Mouse (Mus musculus) small intestine, adult 10 weeks (tissue): ENCODE measurements around the gene Fyb2. TPM values are rescaled to one million over a fixed set of nuclear protein-coding genes. Genes with fewer than 3 reads are reported as not detected.

Experiments
- polyA plus RNA-seq: library from polyadenylated mRNA; stranded (reverse); fragments of 350-450 nt; fragmentation: Illumina TruSeq; extraction: RNeasy Lipid Tissue Mini Kit (QIAGEN cat#74804); gene quantifications from one replicate; pipeline ENCODE4 v1.2.3, GENCODE M21; 2014; ENCODE audit warnings: low replicate concordance

Gene Fyb2
- 1.8 TPM for polyA plus RNA-seq

DNA sequence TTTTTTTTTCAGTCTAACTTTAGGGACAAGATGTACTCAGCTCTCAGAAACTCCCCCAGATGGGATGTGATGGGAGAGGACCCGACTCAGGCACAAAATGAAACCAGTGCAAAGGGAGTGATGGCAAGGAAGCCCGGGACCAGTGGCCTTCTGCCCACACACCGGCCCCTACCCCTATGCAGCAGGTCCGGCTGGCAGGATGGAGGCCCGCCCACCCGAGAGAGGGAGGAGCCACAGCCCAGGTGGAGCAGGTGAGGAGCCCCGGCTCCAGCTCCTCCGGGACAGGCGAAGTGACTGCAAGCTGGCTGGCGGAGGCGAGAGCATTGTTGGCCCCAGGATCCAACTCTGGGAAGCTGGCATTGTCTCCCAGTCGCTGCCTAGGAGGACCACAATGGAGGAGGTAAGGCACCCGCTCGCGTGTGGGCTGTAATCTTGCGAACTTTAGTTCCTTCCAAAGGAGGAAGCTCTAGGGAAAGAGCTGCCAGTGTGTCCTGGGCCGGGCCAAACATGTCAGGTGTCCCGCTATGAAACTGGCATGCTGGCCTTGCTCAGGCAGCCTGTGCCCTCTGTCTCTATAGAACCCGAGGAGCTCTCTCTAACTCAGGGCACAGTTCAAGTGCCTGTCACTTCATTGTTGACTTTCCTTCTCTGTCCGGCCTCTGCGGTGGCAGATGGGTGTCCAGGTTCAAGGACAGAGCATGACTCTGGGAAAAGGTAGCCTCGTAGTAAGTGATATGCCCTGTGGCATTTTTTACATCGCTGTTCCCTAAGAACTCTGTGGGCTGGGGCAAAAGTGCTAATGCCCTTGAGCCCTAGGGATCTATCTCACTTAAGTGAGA lies at the start of gene Fyb2:
TSS of gene Fyb2 (plus strand) at position 166 of the 839 bp plus-strand sequence.

GRCm38 (mm10) chr4:104876323-104876722 lies 36.9 kb upstream of the Fyb2 start, which contains the start of gene C8a:
C8a (minus strand) TSS chr4:104876398.

Other genes starting within 250 kb of the Fyb2 start
- not detected for gene C8b, start 147.1 kb upstream of the Fyb2 start, polyA plus RNA-seq
- not detected for gene Gm17662, start 56.1 kb upstream of the Fyb2 start, polyA plus RNA-seq
- not detected for gene C8a, start 37.1 kb upstream of the Fyb2 start, polyA plus RNA-seq
- 29.6 TPM for gene Prkaa2, start 196.4 kb downstream of the Fyb2 start, polyA plus RNA-seq
- gene Plpp3, start 243.9 kb downstream of the Fyb2 start, polyA plus RNA-seq: 45.7 TPM